Mouse (Mus musculus) urinary bladder, postnatal 36 days (tissue): ENCODE data around the gene Bhlhe23.

Experiments used
- DNase-seq, 2 experiments: peaks; one replicate each; pipeline ENCODE4 v3.0.0; 2022; ENCODE audit warnings: low spot score in 2 of 2, mixed read lengths in 1 of 2

Gene Bhlhe23

DNA sequence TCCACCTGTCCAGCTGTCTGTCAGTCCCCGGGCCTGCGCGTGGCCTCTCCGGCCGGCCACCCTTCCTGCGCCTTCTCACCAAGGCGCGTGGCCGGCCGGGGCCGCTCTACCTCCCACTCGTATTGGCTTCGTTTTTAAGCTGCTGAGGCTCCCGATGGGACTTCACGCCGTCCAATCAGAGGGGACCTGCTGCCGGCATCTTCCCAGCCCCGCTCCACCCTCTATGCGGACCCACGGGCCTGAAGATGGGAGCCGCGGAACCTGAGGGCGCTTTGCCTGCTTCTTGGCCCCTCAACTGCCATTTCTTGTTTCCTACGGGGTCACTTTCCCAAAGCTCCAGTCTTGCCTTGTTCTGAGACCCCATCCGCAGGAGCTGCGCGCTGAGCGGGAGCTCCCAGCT, at the start of gene Bhlhe23:
Gene Bhlhe23 (minus strand): TSS at position 108 of the 400 bp plus-strand sequence.
- DNase-seq, result no peak

DNA sequence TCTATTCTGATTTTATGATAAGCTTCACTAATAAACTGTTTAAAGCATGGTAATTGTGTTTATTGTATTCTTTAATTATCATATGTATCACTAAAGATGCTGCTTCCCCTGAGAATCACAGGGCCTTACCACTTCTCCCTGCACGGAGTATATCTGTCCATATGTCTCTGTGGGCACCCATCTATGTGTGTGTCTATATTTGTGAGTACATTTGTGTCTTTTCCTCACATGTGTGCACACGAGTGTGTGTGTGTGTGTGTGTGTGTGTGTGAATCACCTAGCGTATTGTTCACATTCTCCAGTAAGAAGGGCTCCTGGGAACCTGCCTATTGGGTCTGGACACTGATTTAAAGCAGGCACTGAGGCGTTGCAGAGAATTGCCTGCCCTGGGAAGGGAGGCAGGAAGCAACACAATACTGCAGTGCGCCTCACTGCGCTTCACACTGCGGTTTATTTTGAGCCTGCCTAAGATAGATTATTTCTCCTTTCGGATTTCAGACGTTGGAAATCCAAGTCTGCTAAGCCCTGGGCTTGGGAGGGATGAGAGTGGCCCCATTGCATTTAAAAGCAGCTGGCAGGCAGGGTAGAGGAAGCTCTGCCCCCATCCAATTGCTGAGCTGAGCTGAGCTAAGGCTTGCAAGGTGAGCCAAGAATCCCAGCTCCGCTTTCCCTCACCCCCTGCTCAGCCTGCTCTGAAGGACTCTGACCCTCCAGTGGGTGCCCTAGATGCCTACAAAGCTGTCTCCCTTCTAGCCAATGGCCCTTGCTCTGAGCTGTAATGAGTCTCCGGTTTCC, 48.6 kb upstream of the Bhlhe23 start:
- no peak for DNase-seq

DNA sequence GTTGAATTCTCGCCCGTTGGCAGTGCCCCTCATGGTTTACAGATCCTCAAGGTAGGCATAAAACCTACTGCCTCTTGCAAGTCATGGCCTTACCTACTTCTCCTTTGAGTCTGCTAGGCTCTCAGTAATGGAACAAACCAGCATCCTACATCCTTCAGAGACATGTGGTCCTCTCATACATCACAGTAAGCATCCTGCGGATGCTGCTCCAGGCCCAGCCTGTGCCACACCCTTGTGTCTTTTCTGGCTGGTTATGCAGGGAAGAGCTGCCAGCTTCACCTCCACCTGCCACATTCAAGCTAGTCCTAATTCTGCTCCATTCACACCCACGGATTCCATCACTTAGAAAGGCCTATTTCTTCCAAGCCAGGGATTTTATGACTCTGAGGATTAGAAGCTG, 48.0 kb upstream of the Bhlhe23 start:
- DNase-seq, result no peak

DNA sequence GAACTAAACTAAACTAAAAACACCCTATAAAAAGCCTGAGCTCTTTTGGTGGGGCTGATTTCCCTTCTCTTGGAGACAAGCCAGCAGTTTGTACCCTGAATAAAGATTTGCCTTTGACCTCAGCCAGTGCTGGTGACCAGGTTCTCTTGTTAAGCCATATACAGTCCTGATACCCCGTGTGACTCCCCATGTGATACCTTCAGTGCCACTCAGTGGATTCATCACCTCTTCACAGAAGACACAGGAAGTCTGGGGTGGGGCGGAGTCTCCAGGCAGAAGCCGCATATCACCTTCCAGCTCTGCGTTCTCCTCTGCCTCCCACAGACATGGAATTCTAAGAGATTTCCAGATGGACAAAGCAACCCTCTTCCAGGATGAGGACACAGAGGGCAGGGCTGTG, 47.4 kb upstream of the Bhlhe23 start:
- DNase-seq, result no peak

DNA sequence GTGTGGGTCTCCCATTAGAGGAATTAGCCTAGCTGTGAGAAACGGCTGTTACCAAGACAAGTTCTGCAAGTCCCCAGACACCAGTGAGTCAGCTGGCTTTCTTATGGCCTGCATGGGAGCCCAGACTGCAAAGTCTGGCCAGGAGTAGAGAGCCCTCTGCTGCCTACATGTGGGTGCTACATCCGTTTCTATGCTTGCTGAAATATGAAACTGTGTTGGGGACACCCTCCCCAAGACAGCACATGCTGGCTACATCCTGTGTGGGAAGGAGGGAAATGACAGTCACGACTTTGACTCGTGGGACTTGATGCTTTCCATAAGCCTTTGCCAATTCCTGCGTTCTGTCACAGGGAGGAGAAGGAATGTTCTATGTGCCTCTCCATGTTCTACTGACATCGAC, 45.8 kb upstream of the Bhlhe23 start:
- DNase-seq, result peak; percentile 36 to 63

DNA sequence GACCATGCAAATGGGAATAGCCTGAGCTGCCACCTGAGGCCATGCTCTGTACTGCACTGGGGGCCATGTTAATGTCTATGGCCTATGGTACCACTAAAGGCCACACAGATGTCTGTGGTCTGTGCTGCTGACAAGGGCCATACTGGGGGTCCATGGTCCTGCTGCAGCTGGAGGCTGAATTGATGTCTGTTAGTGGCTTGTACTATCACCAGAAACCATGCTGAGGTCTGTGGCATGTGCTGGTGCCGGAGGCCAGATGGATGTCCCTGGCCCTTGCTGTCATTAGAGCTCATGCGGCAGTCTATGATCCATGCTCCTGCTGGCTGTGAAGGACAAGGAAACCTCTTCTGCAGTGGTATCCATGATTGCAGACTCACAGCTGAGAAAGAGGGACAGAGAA, 42.8 kb upstream of the Bhlhe23 start:
- no peak for DNase-seq

DNA sequence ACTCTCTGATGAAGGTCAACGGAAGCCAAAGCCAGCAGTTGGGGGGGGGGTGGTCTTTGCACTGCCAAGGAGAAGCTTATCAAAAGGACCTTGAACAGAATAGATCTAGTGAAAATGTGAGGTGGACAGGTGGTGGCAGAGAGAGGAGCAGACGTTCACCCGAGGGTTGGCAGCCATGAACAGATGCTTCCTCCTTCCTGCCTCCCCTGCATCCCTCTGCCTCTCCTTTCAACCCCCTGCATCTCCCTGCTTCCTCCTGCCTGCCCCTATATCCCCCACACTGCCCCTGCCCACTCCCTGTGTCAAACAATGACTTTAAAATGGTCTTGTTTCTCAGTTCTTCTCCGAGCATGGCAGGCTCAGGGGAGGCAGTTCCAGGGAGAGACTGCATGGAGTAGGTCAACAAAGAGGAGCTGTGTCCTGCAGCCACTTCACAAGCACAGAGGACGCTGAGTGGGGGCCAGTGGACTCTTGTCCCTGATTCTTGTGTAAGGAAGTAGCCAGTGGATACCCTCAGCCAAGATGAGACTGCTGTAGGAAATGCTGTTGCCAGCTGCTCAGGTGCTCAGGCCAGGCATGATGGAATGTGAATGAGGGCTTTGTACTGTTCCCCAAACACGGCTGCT, 39.9 kb upstream of the Bhlhe23 start:
- DNase-seq, result no peak

DNA sequence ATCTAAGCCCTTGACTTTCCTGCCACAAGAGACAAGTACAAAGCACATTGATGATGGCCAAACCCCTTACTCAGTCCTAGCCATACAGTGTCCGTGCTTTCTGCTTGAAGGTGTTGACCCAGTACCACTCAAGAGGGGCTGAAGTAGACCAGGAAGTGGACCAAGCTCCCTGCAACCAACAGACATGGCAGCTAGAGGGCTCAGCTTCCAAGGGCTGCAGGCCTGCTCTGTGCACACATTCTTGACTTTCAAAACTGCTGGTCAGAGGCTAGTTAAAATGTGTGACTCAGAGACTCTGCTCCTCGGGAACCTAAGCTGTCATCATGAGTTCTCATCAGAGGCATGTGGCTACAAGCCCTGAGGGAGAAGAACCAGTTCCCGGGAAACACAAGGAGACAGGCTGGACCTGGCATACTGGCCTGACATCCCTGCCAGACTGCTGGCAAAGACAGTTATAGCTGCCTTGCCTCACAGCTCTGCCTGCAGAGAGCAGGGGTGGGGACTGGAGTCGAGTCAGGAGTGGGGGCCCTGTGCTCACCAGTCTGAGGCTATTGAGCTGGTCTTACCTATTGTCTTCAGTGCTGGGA, 37.4 kb upstream of the Bhlhe23 start:
- DNase-seq, result peak; percentile 63 to 79

DNA sequence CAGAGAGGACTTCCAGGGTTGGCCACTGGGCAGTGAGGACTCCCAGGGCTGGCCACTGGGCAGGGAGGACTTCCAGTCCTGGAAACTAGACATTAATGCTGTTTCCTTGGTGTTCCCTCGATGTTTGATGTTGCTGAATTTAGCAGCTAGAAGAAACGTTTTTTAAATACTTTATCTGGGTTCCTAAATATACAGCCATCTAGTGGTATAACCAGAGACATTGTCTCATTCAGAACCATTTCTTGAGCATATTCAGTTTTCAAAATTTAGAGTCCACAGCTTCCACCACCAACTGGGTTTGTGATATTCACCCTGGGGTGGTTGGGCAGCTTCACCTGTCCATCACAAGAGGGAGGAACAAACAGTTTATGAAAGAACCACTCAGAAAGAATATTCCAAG, 34.3 kb upstream of the Bhlhe23 start:
- no peak for DNase-seq

DNA sequence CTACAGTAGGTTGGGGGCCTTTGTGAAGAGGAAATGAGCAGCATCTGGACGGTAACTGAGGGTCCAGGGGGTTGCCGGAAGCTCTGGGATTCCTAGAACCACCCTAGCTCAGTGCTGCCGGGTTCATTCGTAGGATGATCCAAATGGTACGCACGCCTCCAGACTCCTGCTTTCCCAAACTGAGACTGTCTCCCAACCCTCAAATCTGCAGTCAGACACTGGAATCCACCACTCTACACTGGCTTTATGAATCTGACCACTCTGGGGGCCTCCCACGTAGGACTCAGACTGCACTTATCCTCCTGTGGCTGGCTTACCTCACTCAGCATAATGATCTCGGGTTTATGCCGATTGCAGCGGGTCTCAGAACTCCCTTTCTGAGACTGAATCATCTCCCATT, 32.8 kb upstream of the Bhlhe23 start:
- no peak for DNase-seq

DNA sequence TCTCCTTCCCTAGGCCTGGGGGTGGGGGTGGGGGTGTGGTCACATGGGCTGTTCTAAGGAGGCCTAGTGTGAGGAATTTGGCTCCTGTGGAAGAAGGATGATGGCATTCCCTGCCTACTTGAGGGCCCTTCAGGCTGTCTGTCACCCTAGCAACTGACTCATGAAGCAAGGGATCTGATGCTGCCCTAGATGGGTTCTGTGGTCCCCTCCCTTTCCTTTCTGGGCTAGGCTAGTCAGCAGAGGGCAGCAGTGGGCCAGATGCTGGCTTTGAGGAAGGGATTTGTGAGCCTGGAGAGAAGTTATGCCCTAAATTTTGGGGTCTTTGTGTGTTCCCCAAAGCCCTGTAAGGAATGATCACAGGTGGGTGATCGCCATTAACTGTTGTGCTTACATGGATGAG, 29.3 kb upstream of the Bhlhe23 start:
- peak; percentile 32 to 44 for DNase-seq

DNA sequence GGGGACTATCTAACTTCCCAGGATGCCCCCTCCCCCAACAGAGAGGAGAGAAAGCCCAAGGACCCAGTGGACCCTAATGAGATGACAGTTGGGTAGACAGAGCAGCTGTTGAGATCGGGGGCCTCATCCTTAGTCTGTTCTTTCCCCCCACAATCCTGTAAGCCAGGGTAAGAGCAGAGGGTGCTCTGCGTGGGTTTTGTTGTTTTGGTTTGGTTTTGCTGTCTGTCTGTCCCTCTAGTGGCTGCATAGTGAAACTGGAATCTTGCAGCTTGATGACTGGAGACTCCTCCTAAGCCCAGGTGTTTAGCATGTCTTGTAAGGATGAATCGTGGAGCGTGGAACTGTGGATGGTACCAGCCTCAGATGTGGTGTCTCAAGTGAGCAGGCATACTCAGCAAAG, 19.3 kb upstream of the Bhlhe23 start:
- DNase-seq, result no peak

DNA sequence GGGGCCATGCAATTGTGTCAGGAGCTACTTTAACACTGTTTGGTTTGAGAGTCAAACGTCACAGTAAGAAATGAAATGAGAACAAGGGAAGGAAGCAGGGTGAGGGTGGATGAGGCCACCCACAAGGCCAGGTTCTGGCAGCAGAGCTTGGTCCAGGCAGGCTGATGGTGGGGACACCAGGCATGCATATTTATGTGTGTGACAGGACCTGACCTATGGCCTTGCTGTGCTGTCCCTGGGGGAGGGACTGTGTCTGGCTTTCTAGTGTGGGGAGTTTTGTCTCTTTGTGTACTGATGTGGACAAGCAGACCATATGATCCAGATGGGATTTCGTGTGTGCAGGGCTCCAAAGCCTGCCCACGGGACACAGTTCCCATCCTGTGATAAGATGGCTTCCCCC, 18.9 kb upstream of the Bhlhe23 start:
- DNase-seq, result no peak

DNA sequence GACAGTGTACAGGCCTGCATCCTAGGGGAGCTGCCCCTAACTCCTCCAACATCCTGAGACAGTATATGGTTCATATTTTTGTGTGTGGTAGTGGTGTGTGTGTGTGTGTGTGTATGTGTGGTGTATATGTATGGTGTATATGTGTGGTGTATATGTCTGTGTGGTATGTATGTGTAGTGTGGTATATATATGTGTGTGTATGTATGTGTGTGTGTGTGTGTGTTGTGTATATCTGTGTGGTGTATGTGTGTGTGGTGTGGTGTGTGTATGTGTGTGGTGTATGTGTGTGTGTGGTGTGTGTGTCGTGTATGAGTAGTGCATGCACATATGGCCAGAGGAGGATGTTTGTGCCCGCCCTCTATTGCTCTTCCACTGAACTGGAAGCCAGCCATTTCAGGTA, 17.7 kb upstream of the Bhlhe23 start:
- no peak for DNase-seq

DNA sequence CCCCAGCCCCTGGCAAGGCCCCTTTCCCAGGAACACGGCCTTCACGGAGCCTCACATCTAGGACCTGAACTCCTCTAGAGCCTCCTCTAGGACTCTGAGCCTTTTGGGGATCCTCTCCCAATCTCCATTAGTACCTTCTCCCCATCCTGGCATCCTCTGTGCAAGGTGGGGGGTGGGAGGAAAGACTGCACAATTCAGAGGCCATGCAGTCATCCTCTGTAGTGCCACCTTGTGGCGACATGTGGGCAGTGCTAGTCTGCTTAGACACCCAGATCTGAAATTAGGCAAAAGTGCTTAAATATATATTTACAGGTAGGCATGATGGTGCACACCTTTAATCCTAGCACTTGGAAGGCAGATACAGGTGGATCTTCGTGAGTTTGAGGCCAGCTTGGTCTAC, 15.0 kb upstream of the Bhlhe23 start:
- DNase-seq, result peak in 1 of 2 experiments; percentile 6

DNA sequence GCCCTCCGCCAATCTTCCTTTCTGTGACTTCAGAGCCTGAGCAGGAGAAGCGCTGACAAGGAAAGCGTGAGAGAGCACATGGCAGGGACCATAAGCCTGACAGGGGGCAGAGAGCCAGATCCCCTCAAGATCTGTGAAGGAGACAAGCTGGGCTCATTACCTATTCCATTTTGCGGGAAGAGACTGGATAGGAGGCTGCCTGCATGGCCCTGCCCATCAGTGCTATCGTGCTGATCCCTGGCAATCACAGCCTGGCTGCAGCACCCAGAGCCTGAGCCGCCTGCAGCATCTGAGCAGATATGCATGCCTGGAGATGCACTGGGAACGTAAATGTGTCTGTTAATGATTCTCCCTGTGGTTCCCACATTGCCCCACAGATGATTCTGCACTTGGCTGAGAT, 12.1 kb upstream of the Bhlhe23 start:
- no peak for DNase-seq

DNA sequence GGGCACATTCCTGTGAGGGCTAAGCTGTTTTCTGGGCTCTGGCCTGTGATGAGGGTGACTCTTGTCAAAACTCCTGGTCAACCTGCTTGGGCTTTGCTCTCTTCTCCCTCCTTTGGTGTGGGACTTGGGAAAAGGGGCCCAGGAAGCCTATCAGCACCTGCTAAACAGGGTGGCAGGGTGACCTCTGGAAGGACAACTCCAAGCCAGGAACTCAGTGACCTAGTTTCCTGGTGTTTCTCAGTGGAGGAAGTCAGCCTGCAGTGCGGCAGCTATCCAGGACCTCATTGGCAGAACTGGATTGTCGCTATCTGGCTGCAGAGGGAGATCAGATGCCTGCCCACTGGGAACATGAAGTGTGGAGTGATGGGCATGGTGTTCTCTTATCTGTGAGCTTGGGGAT, 11.7 kb upstream of the Bhlhe23 start:
- DNase-seq, result no peak

DNA sequence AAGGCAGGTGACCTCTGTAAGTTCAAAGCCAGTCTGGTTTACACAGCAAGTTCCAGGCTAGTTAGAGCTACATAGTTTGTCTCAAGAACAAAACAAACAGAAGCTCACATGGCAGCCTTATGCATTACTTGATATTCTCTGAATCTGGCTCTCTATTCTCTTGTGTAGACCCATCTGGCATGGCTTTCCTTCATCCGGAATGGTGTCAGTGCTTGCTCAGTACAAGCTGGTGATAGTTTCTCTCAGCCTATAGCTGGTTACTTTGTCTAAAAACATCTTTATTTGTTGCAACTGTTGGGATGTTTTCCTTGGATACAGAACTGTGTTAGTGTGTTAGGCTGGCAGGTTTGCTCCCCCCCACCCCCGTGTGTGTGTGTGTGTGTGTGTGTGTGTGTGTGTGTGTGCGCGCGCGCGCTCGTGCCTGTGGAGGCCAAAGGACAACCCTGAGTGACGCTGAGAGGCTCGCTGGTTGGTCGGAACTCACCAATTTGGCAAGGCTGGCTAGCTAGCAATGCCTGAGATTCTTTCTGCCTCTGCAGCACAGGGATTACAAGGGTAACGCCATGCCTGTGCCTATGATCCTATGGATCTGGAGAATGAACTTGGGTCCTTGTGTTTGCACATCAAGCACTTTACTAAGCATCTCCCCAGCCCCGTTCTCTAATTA, 11.0 kb upstream of the Bhlhe23 start:
- no peak for DNase-seq

DNA sequence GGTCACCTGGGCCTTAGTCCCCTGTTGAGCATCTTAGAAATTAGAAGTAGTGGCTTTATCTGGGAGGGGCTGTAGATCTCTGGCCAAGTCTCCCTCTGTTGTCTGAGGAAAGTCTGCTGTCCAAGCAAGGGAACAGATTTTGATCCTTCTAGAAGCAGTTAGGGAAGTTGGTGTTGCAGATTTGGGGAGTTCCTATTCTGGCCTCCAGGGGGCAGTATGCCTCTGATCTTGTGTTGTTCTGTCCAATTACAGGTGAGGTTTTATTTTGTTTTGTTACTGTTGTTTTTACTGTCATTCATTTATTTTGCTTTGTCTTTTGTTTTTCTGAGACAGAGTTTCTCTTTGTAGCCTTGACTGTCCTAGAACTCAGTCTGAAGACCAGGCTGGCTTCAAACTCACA, 10.0 kb upstream of the Bhlhe23 start:
- peak; percentile 17 for DNase-seq

DNA sequence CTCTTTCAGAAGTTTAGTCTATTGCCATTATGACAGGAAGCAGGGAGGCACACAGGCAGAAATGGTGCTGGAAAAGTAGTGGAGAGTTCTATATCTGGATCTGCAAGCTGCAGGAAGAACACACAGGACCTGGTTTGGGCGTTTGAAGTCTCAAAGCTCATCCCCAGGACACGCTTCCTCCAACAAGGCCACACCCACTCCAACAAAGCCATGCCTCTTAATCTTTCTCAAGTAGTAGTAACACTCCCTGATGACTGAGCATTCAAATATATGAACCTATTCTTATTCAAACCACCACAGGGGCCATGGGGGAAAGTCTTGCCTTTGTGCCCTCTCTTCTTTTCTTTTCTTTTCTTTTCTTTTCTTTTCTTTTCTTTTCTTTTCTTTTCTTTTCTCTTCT, 3.6 kb upstream of the Bhlhe23 start:
- DNase-seq, result no peak

DNA sequence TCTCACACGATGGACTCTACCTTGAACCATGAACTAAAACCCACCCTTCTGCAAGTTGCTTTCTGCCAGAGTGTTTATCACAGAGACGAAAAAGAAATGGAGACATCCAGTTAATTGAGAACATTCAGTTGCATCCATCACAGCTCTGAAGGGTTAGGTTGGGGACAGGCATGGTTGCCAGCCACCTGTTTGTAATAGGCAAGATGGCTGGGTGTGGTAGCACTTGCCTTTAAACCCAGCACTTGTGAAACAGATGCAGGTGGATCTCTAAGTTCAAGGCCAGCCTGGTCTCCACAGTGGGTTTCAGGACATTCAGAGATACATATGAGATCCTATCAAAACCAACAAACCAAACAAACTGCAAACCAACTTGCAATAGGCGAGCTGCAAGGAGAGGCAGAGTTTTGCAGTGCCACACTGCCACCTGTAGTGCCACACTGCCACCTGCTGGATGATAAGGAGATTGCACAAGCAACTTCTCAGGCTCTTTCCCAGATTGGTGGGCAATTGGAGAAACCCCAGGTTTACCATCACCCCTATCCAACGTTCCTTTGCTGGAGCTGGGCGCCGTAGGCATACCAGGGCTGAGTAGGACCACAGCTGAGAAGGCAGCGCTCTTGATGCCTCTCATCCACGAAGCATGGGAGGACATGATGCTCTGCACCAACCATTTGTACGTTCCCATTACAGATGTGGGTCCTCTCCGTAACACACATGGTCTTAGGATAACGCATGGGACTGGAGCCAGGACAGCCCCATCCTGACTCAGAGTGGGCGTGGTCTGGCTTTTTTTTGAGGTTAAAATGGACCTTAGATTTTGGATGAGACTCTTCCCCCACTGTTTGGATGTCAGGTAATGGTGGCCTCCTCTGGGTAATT, 2.8 kb upstream of the Bhlhe23 start:
- DNase-seq, result peak; percentile 33 to 36

DNA sequence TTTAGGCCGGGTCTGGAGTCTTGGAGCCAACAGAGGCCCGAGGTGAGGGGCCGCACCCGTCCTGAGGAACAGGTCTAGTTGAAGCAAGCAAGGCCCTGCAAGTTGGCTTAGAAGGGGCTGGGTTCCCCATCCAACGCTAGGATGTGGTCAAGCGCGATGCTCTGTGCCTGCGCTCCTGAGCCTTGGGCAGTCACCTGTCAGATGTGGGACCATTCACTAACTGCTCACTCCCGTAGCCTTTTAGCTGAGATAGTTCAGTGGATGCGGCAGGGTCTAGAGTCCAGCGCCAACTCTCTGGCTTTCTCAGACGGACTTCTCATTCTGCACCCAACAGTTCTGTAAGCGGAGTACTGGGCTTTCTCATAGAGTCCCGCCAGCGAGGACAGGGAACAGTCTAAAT, 1.1 kb downstream of the Bhlhe23 start:
- no peak for DNase-seq
